Mouse (Mus musculus): Measurements from ENCODE around the gene Dhrs4. TPM values are rescaled to one million over a fixed set of nuclear protein-coding genes. Genes with fewer than 3 reads are reported as not detected.

Dhrs4 gene
- total RNA-seq (2021) = 100 to 1,000 TPM; 102 to 115 TPM

GRCm38 (mm10) chr14:55478651-55479599 lies at the start of gene Dhrs4:
Dhrs4 (plus strand) TSS chr14:55478758.
- DNase-seq = peak; percentile 83

GRCm38 (mm10) chr14:55430255-55430654 lies 48.3 kb upstream of the Dhrs4 start:
- no peak for DNase-seq

GRCm38 (mm10) chr14:55433052-55433451 lies 45.5 kb upstream of the Dhrs4 start:
- DNase-seq = no peak

GRCm38 (mm10) chr14:55434825-55435224 lies 43.7 kb upstream of the Dhrs4 start:
- no peak for DNase-seq

GRCm38 (mm10) chr14:55437118-55437517 lies 41.4 kb upstream of the Dhrs4 start:
- DNase-seq = no peak

- peak; percentile 84 for DNase-seq
These were observed 40.3 kb upstream of the Dhrs4 start for GRCm38 (mm10) chr14:55438193-55438784.

- no peak for DNase-seq
These were observed 20.9 kb upstream of the Dhrs4 start for GRCm38 (mm10) chr14:55457693-55458092.

GRCm38 (mm10) chr14:55458273-55458672 lies 20.3 kb upstream of the Dhrs4 start:
- DNase-seq = peak; percentile 71

GRCm38 (mm10) chr14:55458761-55459160 lies 19.8 kb upstream of the Dhrs4 start:
- no peak for DNase-seq

GRCm38 (mm10) chr14:55459796-55460195 lies 18.8 kb upstream of the Dhrs4 start:
- no peak for DNase-seq

- DNase-seq = no peak
These were observed 18.3 kb upstream of the Dhrs4 start for GRCm38 (mm10) chr14:55460297-55460696.

- no peak for DNase-seq
These were observed 16.8 kb upstream of the Dhrs4 start for GRCm38 (mm10) chr14:55461757-55462156.

GRCm38 (mm10) chr14:55466481-55466880 lies 12.1 kb upstream of the Dhrs4 start:
- no peak for DNase-seq

GRCm38 (mm10) chr14:55467108-55467507 lies 11.4 kb upstream of the Dhrs4 start:
- no peak for DNase-seq

GRCm38 (mm10) chr14:55468301-55468741 lies 10.2 kb upstream of the Dhrs4 start:
- peak; percentile 32 for DNase-seq

- DNase-seq = no peak
These were observed 9.5 kb upstream of the Dhrs4 start for GRCm38 (mm10) chr14:55469041-55469440.

GRCm38 (mm10) chr14:55469821-55470220 lies 8.7 kb upstream of the Dhrs4 start:
- no peak for DNase-seq

GRCm38 (mm10) chr14:55470806-55471205 lies 7.8 kb upstream of the Dhrs4 start:
- DNase-seq = no peak

- no peak for DNase-seq
These were observed 2.9 kb upstream of the Dhrs4 start for GRCm38 (mm10) chr14:55475654-55476053.

GRCm38 (mm10) chr14:55477421-55477820 lies 1.1 kb upstream of the Dhrs4 start:
- DNase-seq = no peak

GRCm38 (mm10) chr14:55477829-55478228 lies 729 bp upstream of the Dhrs4 start:
- DNase-seq = no peak

GRCm38 (mm10) chr14:55479629-55480028 lies 1.1 kb downstream of the Dhrs4 start:
- DNase-seq = no peak

- no peak for DNase-seq
These were observed 6.0 kb downstream of the Dhrs4 start for GRCm38 (mm10) chr14:55484430-55485085.

Data from heart, postnatal 4 days (tissue).